Mouse (Mus musculus): ENCODE measurements around the gene Mast4.

- TF ChIP-seq CTCF (IDR thresholded peaks at IDR 0.05 in 2 of 3, conservative IDR thresholded peaks at IDR 0.05 in 1 of 3; ENCODE audit: control insufficient read depth in 1 of 3, insufficient read depth in 1 of 3, low read depth in 2 of 3, low read length in 3 of 3, poor library complexity in 1 of 3, severe bottlenecking in 1 of 3) (no peak), MAZ (IDR thresholded peaks at IDR 0.05; ENCODE audit: low read depth, low read length) (no peak), MAFK (IDR thresholded peaks at IDR 0.05; ENCODE audit: borderline replicate concordance, low read depth, low read length) (no peak), TBP (IDR thresholded peaks at IDR 0.05; ENCODE audit: low read depth, low read length) (no peak), POLR2AphosphoS2 (IDR thresholded peaks at IDR 0.05; ENCODE audit: low read length) (no peak), GABPA (IDR thresholded peaks at IDR 0.05; ENCODE audit: low read depth, low read length) (no peak), SIN3A (IDR thresholded peaks at IDR 0.05; ENCODE audit: low read length) (no peak), TAL1 (IDR thresholded peaks at IDR 0.05; ENCODE audit: low read length) (no peak)
These were observed 94.6 kb downstream of the Mast4 start for GRCm38 (mm10) chr13:103239654-103240053.

Data from MEL (cell line).